Mouse (Mus musculus) kidney, postnatal 25 days (tissue): Measurements from ENCODE around the gene Gm20388.

ENCODE experiments used
- DNase-seq, 2 experiments: peaks; one replicate each; pipeline ENCODE4 v3.0.0; 2021; ENCODE audit warnings: mixed read lengths in 2 of 2

Gene Gm20388

GRCm38 (mm10) chr8:122112264-122112965, 2201.8 kb downstream of the Gm20388 start:
- peak; percentile 38 to 56 for DNase-seq

GRCm38 (mm10) chr8:122114890-122115289, 2204.2 kb downstream of the Gm20388 start:
- no peak for DNase-seq

GRCm38 (mm10) chr8:122116716-122117357, 2206.2 kb downstream of the Gm20388 start:
- DNase-seq, result no peak

- no peak for DNase-seq
Measured at GRCm38 (mm10) chr8:122118097-122118496, 2207.5 kb downstream of the Gm20388 start.

GRCm38 (mm10) chr8:122118536-122118935, 2207.9 kb downstream of the Gm20388 start:
- no peak for DNase-seq

- no peak for DNase-seq
Measured at GRCm38 (mm10) chr8:122124326-122124725, 2213.7 kb downstream of the Gm20388 start.

- no peak for DNase-seq
Measured at GRCm38 (mm10) chr8:122126659-122127058, 2216.0 kb downstream of the Gm20388 start.

GRCm38 (mm10) chr8:122134121-122134529, 2223.5 kb downstream of the Gm20388 start:
- DNase-seq, result peak in 1 of 2 experiments; percentile 45

- DNase-seq, result no peak
Measured at GRCm38 (mm10) chr8:122135494-122135893, 2224.9 kb downstream of the Gm20388 start.

- DNase-seq, result peak; percentile 76 to 84
Measured at GRCm38 (mm10) chr8:122139784-122140183, 2229.1 kb downstream of the Gm20388 start.

- no peak for DNase-seq
Measured at GRCm38 (mm10) chr8:122140411-122140810, 2229.8 kb downstream of the Gm20388 start.

GRCm38 (mm10) chr8:122142428-122142827, 2231.8 kb downstream of the Gm20388 start:
- DNase-seq, result no peak

GRCm38 (mm10) chr8:122143231-122143630, 2232.6 kb downstream of the Gm20388 start:
- no peak for DNase-seq

- DNase-seq, result no peak
Measured at GRCm38 (mm10) chr8:122144729-122145311, 2234.2 kb downstream of the Gm20388 start.

- no peak for DNase-seq
Measured at GRCm38 (mm10) chr8:122149045-122149444, 2238.4 kb downstream of the Gm20388 start.

GRCm38 (mm10) chr8:122149606-122150005, 2239.0 kb downstream of the Gm20388 start:
- DNase-seq, result no peak

- no peak for DNase-seq
Measured at GRCm38 (mm10) chr8:122151541-122151940, 2240.9 kb downstream of the Gm20388 start.

GRCm38 (mm10) chr8:122155082-122155643, 2244.5 kb downstream of the Gm20388 start:
- no peak for DNase-seq

- no peak for DNase-seq
Measured at GRCm38 (mm10) chr8:122155964-122156363, 2245.3 kb downstream of the Gm20388 start.

GRCm38 (mm10) chr8:122157689-122158088, 2247.0 kb downstream of the Gm20388 start:
- DNase-seq, result no peak

GRCm38 (mm10) chr8:122160165-122160564, 2249.5 kb downstream of the Gm20388 start:
- no peak for DNase-seq

GRCm38 (mm10) chr8:122162992-122163391, 2252.4 kb downstream of the Gm20388 start:
- DNase-seq, result peak; percentile 76 to 79

GRCm38 (mm10) chr8:122167204-122167860, 2256.7 kb downstream of the Gm20388 start:
- peak in 1 of 2 experiments; percentile 41 for DNase-seq
